13 mouse cellular contexts compared by ENCODE assay signal in the genomic region with DNA sequence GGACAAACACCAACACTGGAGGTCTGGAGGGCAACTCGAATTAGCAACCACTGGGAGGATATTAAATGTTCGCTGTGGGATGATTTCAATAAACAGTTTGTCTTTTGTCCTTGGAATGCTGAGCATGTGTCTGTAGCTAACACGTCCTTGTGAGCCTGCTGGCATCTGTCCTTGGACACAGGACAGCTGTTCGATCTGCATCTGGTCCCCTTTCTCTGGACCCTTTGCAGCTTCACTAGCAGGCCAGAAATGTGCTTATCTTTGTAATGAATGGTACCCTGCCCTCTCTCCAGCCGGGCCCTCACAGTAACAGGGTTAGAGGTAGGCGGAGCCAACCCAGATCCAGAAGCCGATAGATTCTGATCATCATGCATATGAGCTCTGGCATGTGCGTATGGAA. TPM values are rescaled to one million over a fixed set of nuclear protein-coding genes. Genes with fewer than 3 reads are reported as not detected.
A peak's percentile ranks its signal among the peaks of the same experiment; 100 is the strongest.
DNase-seq lines count a peak whose midpoint lies in the region; ATAC-seq and TF ChIP-seq lines count a peak whose summit lies in the region.
"Had no signal": no experiment of that assay in that cellular context is flagged by ENCODE, and none has a peak within 500 bp of the region (broad histone marks: within the 10 kb centered on the region; RNA-seq: fewer than 3 reads in every experiment).

No protein-coding gene starts in this region.

- H3K4me3 ChIP-seq in kidney, embryonic 15.5 days (replicated peaks), result no peak overlapping the region
- no peak overlapping the region for H3K4me3 ChIP-seq in stomach, embryonic 14.5 days (ENCODE audit: low read depth, low read length)
- no peak overlapping the region for H3K4me3 ChIP-seq in stomach, postnatal 0 days (ENCODE audit: low read depth, low read length)
- H3K4me3 ChIP-seq in stomach, embryonic 15.5 days (replicated peaks), result no peak overlapping the region
- no peak overlapping the region for H3K4me3 ChIP-seq in midbrain, embryonic 10.5 days
- H3K4me3 ChIP-seq: liver, embryonic 13.5 days had no signal

- 0 out of 2 replicates have a peak, but pooled peaks have one; percentile 27 for ATAC-seq in kidney, embryonic 15.5 days (replicated peaks; ENCODE audit: low FRiP score)
- ATAC-seq in stomach, embryonic 14.5 days (ENCODE audit: insufficient number of reproducible peaks, insufficient read depth, low FRiP score, low read depth), result peak; percentile 56; the same call in 1 of the 2 replicates
- ATAC-seq in stomach, postnatal 0 days (ENCODE audit: low FRiP score, low TSS enrichment), result no peak
- ATAC-seq in stomach, embryonic 15.5 days (ENCODE audit: insufficient read depth, low FRiP score, low read depth), result peak; percentile 27; the same call in 1 of the 2 replicates

- no peaks in the 10 kb centered on the region for H3K9me3 ChIP-seq in kidney, embryonic 15.5 days (replicated peaks)
- H3K9me3 ChIP-seq in stomach, embryonic 14.5 days (ENCODE audit: control insufficient read depth, low read depth, low read length), result no peaks in the 10 kb centered on the region
- H3K9me3 ChIP-seq in stomach, postnatal 0 days (ENCODE audit: control insufficient read depth, low read length), result no peaks in the 10 kb centered on the region
- no peaks in the 10 kb centered on the region for H3K9me3 ChIP-seq in stomach, embryonic 15.5 days
- no peaks in the 10 kb centered on the region for H3K9me3 ChIP-seq in midbrain, embryonic 10.5 days (replicated peaks)
- H3K9me3 ChIP-seq: liver, embryonic 13.5 days had no signal

- peak overlapping the region; percentile 83 for H3K27ac ChIP-seq in kidney, embryonic 15.5 days
- no peak overlapping the region for H3K27ac ChIP-seq in stomach, embryonic 14.5 days (ENCODE audit: low read length)
- H3K27ac ChIP-seq in stomach, postnatal 0 days (replicated peaks), result no peak overlapping the region
- H3K27ac ChIP-seq in stomach, embryonic 15.5 days, result peak overlapping the region; percentile 2; the same call in 1 of the 2 replicates
- no peak overlapping the region for H3K27ac ChIP-seq in midbrain, embryonic 10.5 days (replicated peaks)
- H3K27ac ChIP-seq: liver, embryonic 13.5 days had no signal

- H3K36me3 ChIP-seq in kidney, embryonic 15.5 days, result no peaks in the 10 kb centered on the region
- H3K36me3 ChIP-seq in stomach, embryonic 14.5 days (ENCODE audit: control insufficient read depth, insufficient read depth, low read length), result no peaks in the 10 kb centered on the region
- H3K36me3 ChIP-seq in stomach, postnatal 0 days (ENCODE audit: control insufficient read depth, insufficient read depth, low read length), result no peaks in the 10 kb centered on the region
- H3K36me3 ChIP-seq in stomach, embryonic 15.5 days, result no peaks in the 10 kb centered on the region
- no peaks in the 10 kb centered on the region for H3K36me3 ChIP-seq in midbrain, embryonic 10.5 days
- H3K36me3 ChIP-seq: liver, embryonic 13.5 days had no signal

- peaks cover 27% of the 10 kb centered on the region for H3K4me1 ChIP-seq in kidney, embryonic 15.5 days
- H3K4me1 ChIP-seq in stomach, embryonic 14.5 days (ENCODE audit: control insufficient read depth, insufficient read depth, low read length), result no peaks in the 10 kb centered on the region
- H3K4me1 ChIP-seq in stomach, postnatal 0 days (replicated peaks; ENCODE audit: control insufficient read depth, insufficient read depth), result no peaks in the 10 kb centered on the region
- no peaks in the 10 kb centered on the region for H3K4me1 ChIP-seq in stomach, embryonic 15.5 days
- H3K4me1 ChIP-seq in midbrain, embryonic 10.5 days, result peaks cover 20% of the 10 kb centered on the region
- H3K4me1 ChIP-seq: liver, embryonic 13.5 days had no signal

- H3K9ac ChIP-seq in kidney, embryonic 15.5 days, result no peak overlapping the region
- H3K9ac ChIP-seq in stomach, embryonic 14.5 days (replicated peaks; ENCODE audit: low read depth, low read length), result no peak overlapping the region
- no peak overlapping the region for H3K9ac ChIP-seq in stomach, postnatal 0 days (ENCODE audit: low read length)
- H3K9ac ChIP-seq in stomach, embryonic 15.5 days, result no peak overlapping the region
- H3K9ac ChIP-seq: liver, embryonic 13.5 days had no signal

- no peaks in the 10 kb centered on the region for H3K27me3 ChIP-seq in kidney, embryonic 15.5 days
- H3K27me3 ChIP-seq in stomach, embryonic 14.5 days (ENCODE audit: control insufficient read depth, insufficient read depth, low read length), result no peaks in the 10 kb centered on the region
- H3K27me3 ChIP-seq in stomach, postnatal 0 days (ENCODE audit: control insufficient read depth, insufficient read depth, low read length), result no peaks in the 10 kb centered on the region
- H3K27me3 ChIP-seq in stomach, embryonic 15.5 days (replicated peaks), result no peaks in the 10 kb centered on the region
- no peaks in the 10 kb centered on the region for H3K27me3 ChIP-seq in midbrain, embryonic 10.5 days (ENCODE audit: low read depth, poor library complexity, severe bottlenecking)
- H3K27me3 ChIP-seq: liver, embryonic 13.5 days had no signal

- H3K4me2 ChIP-seq in kidney, embryonic 15.5 days, result no peak overlapping the region
- no peak overlapping the region for H3K4me2 ChIP-seq in stomach, embryonic 14.5 days (replicated peaks; ENCODE audit: low read depth, low read length)
- H3K4me2 ChIP-seq in stomach, postnatal 0 days (replicated peaks; ENCODE audit: low read depth), result no peak overlapping the region
- no peak overlapping the region for H3K4me2 ChIP-seq in stomach, embryonic 15.5 days
- H3K4me2 ChIP-seq: liver, embryonic 13.5 days; midbrain, embryonic 11.5 days had no signal

- DNase-seq in adrenal gland, adult 8-10 months, result peak; percentile 14
- no peak for DNase-seq in adrenal gland, adult 18-20 months (ENCODE audit: low spot score in 2 of 2)
- DNase-seq in kidney, adult 9 months, result no peak
- DNase-seq in stomach, postnatal 0 days (ENCODE audit: low spot score), result no peak
- DNase-seq in midbrain, embryonic 10.5 days (ENCODE audit: low spot score), result no peak
- DNase-seq: heart, postnatal 4 days; layer of hippocampus, postnatal 36 days; liver, embryonic 13.5 days; thymus, postnatal 25 days had no signal

- no peak for TF ChIP-seq EP300 in stomach, postnatal 0 days (optimal IDR thresholded peaks at IDR 0.05)

- WGBS in kidney, embryonic 15.5 days, result 36% methylated on average over 8 of the region's 8 CpGs
- 32% methylated on average over 8 of the region's 8 CpGs for WGBS in stomach, embryonic 14.5 days
- 31% methylated on average over 8 of the region's 8 CpGs for WGBS in stomach, postnatal 0 days
- 29% methylated on average over 8 of the region's 8 CpGs for WGBS in stomach, embryonic 15.5 days
- WGBS in midbrain, embryonic 10.5 days, result 78% methylated on average over 8 of the region's 8 CpGs

- no peak for TF ChIP-seq CTCF in stomach, postnatal 0 days (IDR thresholded peaks at IDR 0.05; ENCODE audit: low read depth)

RNA-seq across cellular contexts. Expression of a gene that starts 32.3 kb away (rescaled TPM):
- total RNA-seq in adrenal gland, adult 8-10 months (2022), result 10 to 100 TPM; 14.4 to 25.7 (median 18.3) TPM
- 10 to 100 TPM in 1 of 2 experiments, 1 to 10 TPM in 1; 7.5 to 18.3 TPM for total RNA-seq in adrenal gland, adult 18-20 months (2021)
- 18.4 and 21.9 TPM in 2 replicates for polyA plus RNA-seq in kidney, embryonic 15.5 days (2015; fragmentation: Nextera tagmentation; extraction: Ambion mirVana)
- 4.7 and 4.9 TPM in 2 replicates for polyA plus RNA-seq in stomach, embryonic 14.5 days (2014; fragmentation: Nextera tagmentation; extraction: Ambion mirVana)
- 2.4 and 2.5 TPM in 2 replicates for polyA plus RNA-seq in stomach, postnatal 0 days (2015; fragmentation: Nextera tagmentation; extraction: Ambion mirVana)
- 4.0 and 4.7 TPM in 2 replicates for polyA plus RNA-seq in stomach, embryonic 15.5 days (2015; fragmentation: Nextera tagmentation; extraction: Ambion mirVana)
- polyA plus RNA-seq in midbrain, embryonic 10.5 days (2016; fragmentation: Nextera tagmentation; extraction: Ambion mirVana), result 3.6 and 3.8 TPM in 2 replicates

Comparison
In these comparisons a context has a peak if more than half of its experiments do, and no peak if none do; other contexts are left out.
1. H3K27ac ChIP-seq: peak in kidney, embryonic 15.5 days (single experiment) and stomach, embryonic 15.5 days (single experiment); none in stomach, embryonic 14.5 days (single experiment), stomach, postnatal 0 days (single experiment) and midbrain, embryonic 10.5 days (single experiment).